8 mouse cellular contexts compared by ENCODE assay signal in genomic region chr11:101086323-101086674, GRCm38 (mm10). TPM values are rescaled to one million over a fixed set of nuclear protein-coding genes. Genes with fewer than 3 reads are reported as not detected.
DNase-seq lines count a peak whose midpoint lies in the region; ATAC-seq and TF ChIP-seq lines count a peak whose summit lies in the region.

No protein-coding gene starts in this region.

- no peak for DNase-seq in kidney, adult 11 months
- no peak for DNase-seq in embryonic facial prominence, embryonic 10.5 days (ENCODE audit: low spot score)
- DNase-seq in midbrain, postnatal 0 days (ENCODE audit: low spot score) = no peak
- DNase-seq in yolk sac, embryonic 10.5 days (ENCODE audit: low spot score) = no peak
- no peak for DNase-seq in ovary, adult 18-20 months (ENCODE audit: low spot score)

- H3K27me3 ChIP-seq in kidney, embryonic 14.5 days (ENCODE audit: control insufficient read depth, insufficient read depth, low read length) = peaks cover 2% of the 10 kb centered on the region; the same call in 1 of the 2 replicates
- H3K27me3 ChIP-seq in embryonic facial prominence, embryonic 10.5 days (replicated peaks; ENCODE audit: low read depth, poor library complexity, severe bottlenecking) = peaks cover 6% of the 10 kb centered on the region
- no peaks in the 10 kb centered on the region for H3K27me3 ChIP-seq in intestine, embryonic 15.5 days (replicated peaks)
- H3K27me3 ChIP-seq in midbrain, postnatal 0 days (ENCODE audit: insufficient read depth, low read length) = no peaks in the 10 kb centered on the region

- WGBS in kidney, embryonic 14.5 days = 83% methylated on average over 6 of the region's 6 CpGs
- WGBS in embryonic facial prominence, embryonic 10.5 days = 87% methylated on average over 6 of the region's 6 CpGs
- WGBS in intestine, embryonic 15.5 days = 79% methylated on average over 6 of the region's 6 CpGs
- WGBS in midbrain, postnatal 0 days = 84% methylated on average over 6 of the region's 6 CpGs

- no peak overlapping the region for H3K4me3 ChIP-seq in kidney, embryonic 14.5 days (ENCODE audit: low read length)
- H3K4me3 ChIP-seq in embryonic facial prominence, embryonic 10.5 days = peak overlapping the region; percentile 78
- peak overlapping the region; percentile 65; the same call in 1 of the 2 replicates for H3K4me3 ChIP-seq in intestine, embryonic 15.5 days (replicated peaks)
- H3K4me3 ChIP-seq in midbrain, postnatal 0 days (ENCODE audit: low read depth, low read length) = peak overlapping the region; percentile 81; the same call in 1 of the 2 replicates

- H3K4me1 ChIP-seq in kidney, embryonic 14.5 days (ENCODE audit: control insufficient read depth, insufficient read depth, low read length) = peaks cover 18% of the 10 kb centered on the region
- H3K4me1 ChIP-seq in embryonic facial prominence, embryonic 10.5 days = peaks cover 58% of the 10 kb centered on the region
- peaks cover 38% of the 10 kb centered on the region for H3K4me1 ChIP-seq in intestine, embryonic 15.5 days (replicated peaks)
- peaks cover 20% of the 10 kb centered on the region for H3K4me1 ChIP-seq in midbrain, postnatal 0 days (ENCODE audit: insufficient read depth, low read length)

- peak overlapping the region; percentile 94 for H3K4me2 ChIP-seq in kidney, embryonic 14.5 days (replicated peaks; ENCODE audit: low read depth, low read length)
- peak overlapping the region; percentile 82 for H3K4me2 ChIP-seq in intestine, embryonic 15.5 days (replicated peaks)
- peak overlapping the region; percentile 88 for H3K4me2 ChIP-seq in midbrain, postnatal 0 days (ENCODE audit: low read depth, low read length, poor library complexity, severe bottlenecking)

- ATAC-seq in kidney, embryonic 14.5 days (ENCODE audit: low FRiP score, low TSS enrichment) = no peak
- ATAC-seq in intestine, embryonic 15.5 days = no peak
- no peak for ATAC-seq in midbrain, postnatal 0 days (ENCODE audit: low FRiP score)
- ATAC-seq in erythroid progenitor cell, adult 5-6 weeks (replicated peaks; ENCODE audit: low FRiP score, poor library complexity, severe bottlenecking) = no peak

- TF ChIP-seq CTCF in midbrain, postnatal 0 days (IDR thresholded peaks at IDR 0.05) = no peak

- peak overlapping the region; percentile 84; the same call in 1 of the 2 replicates for H3K9ac ChIP-seq in kidney, embryonic 14.5 days (ENCODE audit: low read depth, low read length)
- peak overlapping the region; percentile 70 for H3K9ac ChIP-seq in intestine, embryonic 15.5 days
- peak overlapping the region; percentile 30; the same call in 1 of the 2 replicates for H3K9ac ChIP-seq in midbrain, postnatal 0 days (replicated peaks; ENCODE audit: low read length, poor library complexity, severe bottlenecking)

- peaks cover 33% of the 10 kb centered on the region for H3K36me3 ChIP-seq in kidney, embryonic 14.5 days (ENCODE audit: control insufficient read depth, insufficient read depth, low read length)
- H3K36me3 ChIP-seq in embryonic facial prominence, embryonic 10.5 days (replicated peaks) = peaks cover 50% of the 10 kb centered on the region
- H3K36me3 ChIP-seq in intestine, embryonic 15.5 days = peaks cover 21% of the 10 kb centered on the region
- H3K36me3 ChIP-seq in midbrain, postnatal 0 days (ENCODE audit: insufficient read depth, low read length) = peaks cover 33% of the 10 kb centered on the region

- H3K9me3 ChIP-seq in kidney, embryonic 14.5 days (ENCODE audit: control insufficient read depth, low read length) = no peaks in the 10 kb centered on the region
- no peaks in the 10 kb centered on the region for H3K9me3 ChIP-seq in embryonic facial prominence, embryonic 10.5 days
- H3K9me3 ChIP-seq in intestine, embryonic 15.5 days = no peaks in the 10 kb centered on the region
- no peaks in the 10 kb centered on the region for H3K9me3 ChIP-seq in midbrain, postnatal 0 days (ENCODE audit: low read length)

- peak overlapping the region; percentile 76; the same call in 1 of the 2 replicates for H3K27ac ChIP-seq in kidney, embryonic 14.5 days (ENCODE audit: low read depth, low read length)
- H3K27ac ChIP-seq in embryonic facial prominence, embryonic 10.5 days (replicated peaks) = peak overlapping the region; percentile 85; the same call in 1 of the 2 replicates
- peak overlapping the region; percentile 89 for H3K27ac ChIP-seq in intestine, embryonic 15.5 days
- peak overlapping the region; percentile 81 for H3K27ac ChIP-seq in midbrain, postnatal 0 days (ENCODE audit: low read depth, low read length)

RNA-seq across cellular contexts. Expression of gene Mlx, which starts 0.8 kb away (rescaled TPM):
- 39.7 and 48.7 TPM in 2 replicates for polyA plus RNA-seq in kidney, embryonic 14.5 days (2014; fragmentation: Nextera tagmentation; extraction: Ambion mirVana)
- polyA plus RNA-seq in embryonic facial prominence, embryonic 10.5 days (2016; fragmentation: Nextera tagmentation; extraction: Ambion mirVana) = 40.6 and 41.0 TPM in 2 replicates
- 65.0 and 65.4 TPM in 2 replicates for polyA plus RNA-seq in intestine, embryonic 15.5 days (2015; fragmentation: Nextera tagmentation; extraction: Ambion mirVana)
- total RNA-seq in midbrain, postnatal 0 days (2014; rRNA removed) = 60.7 and 61.3 TPM in 2 replicates
- 64.1 and 67.8 TPM in 2 replicates for polyA plus RNA-seq in midbrain, postnatal 0 days (2015; fragmentation: Nextera tagmentation; extraction: Ambion mirVana)
- total RNA-seq in erythroid progenitor cell, adult 5-6 weeks (2015; ENCODE audit: low replicate concordance) = 36.0 and 43.6 TPM in 2 replicates
- 16.8 and 26.4 TPM in 2 replicates for total RNA-seq in erythroid progenitor cell, adult 5-6 weeks (2017; ENCODE audit: low replicate concordance)

RNA-seq across cellular contexts. Expression of gene Coasy, which starts 3.9 kb away (rescaled TPM):
- polyA plus RNA-seq in kidney, embryonic 14.5 days (2014; fragmentation: Nextera tagmentation; extraction: Ambion mirVana) = 42.0 and 44.9 TPM in 2 replicates
- polyA plus RNA-seq in embryonic facial prominence, embryonic 10.5 days (2016; fragmentation: Nextera tagmentation; extraction: Ambion mirVana) = 48.7 and 51.1 TPM in 2 replicates
- polyA plus RNA-seq in intestine, embryonic 15.5 days (2015; fragmentation: Nextera tagmentation; extraction: Ambion mirVana) = 41.8 and 43.9 TPM in 2 replicates
- total RNA-seq in midbrain, postnatal 0 days (2014; rRNA removed) = 41.8 and 48.7 TPM in 2 replicates
- 31.5 and 34.1 TPM in 2 replicates for polyA plus RNA-seq in midbrain, postnatal 0 days (2015; fragmentation: Nextera tagmentation; extraction: Ambion mirVana)
- 2.5 and 3.8 TPM in 2 replicates for total RNA-seq in erythroid progenitor cell, adult 5-6 weeks (2015; ENCODE audit: low replicate concordance)
- total RNA-seq in erythroid progenitor cell, adult 5-6 weeks (2017; ENCODE audit: low replicate concordance) = 1.7 and 6.8 TPM in 2 replicates

RNA-seq across cellular contexts. Expression of gene Hsd17b1, which starts 8.1 kb away (rescaled TPM):
- polyA plus RNA-seq in kidney, embryonic 14.5 days (2014; fragmentation: Nextera tagmentation; extraction: Ambion mirVana) = 0.16 TPM in 1 of 2 replicates, not detected in the other
- 0.21 TPM in 1 of 2 replicates, not detected in the other for polyA plus RNA-seq in embryonic facial prominence, embryonic 10.5 days (2016; fragmentation: Nextera tagmentation; extraction: Ambion mirVana)
- not detected in 2 replicates for polyA plus RNA-seq in intestine, embryonic 15.5 days (2015; fragmentation: Nextera tagmentation; extraction: Ambion mirVana)
- 0.27 TPM in 1 of 2 replicates, not detected in the other for total RNA-seq in midbrain, postnatal 0 days (2014; rRNA removed)
- not detected in 2 replicates for polyA plus RNA-seq in midbrain, postnatal 0 days (2015; fragmentation: Nextera tagmentation; extraction: Ambion mirVana)
- 2.2 TPM in 1 of 2 replicates, not detected in the other for total RNA-seq in erythroid progenitor cell, adult 5-6 weeks (2015; ENCODE audit: low replicate concordance)
- total RNA-seq in erythroid progenitor cell, adult 5-6 weeks (2017; ENCODE audit: low replicate concordance) = 0.26 TPM in 1 of 2 replicates, not detected in the other

RNA-seq across cellular contexts. Expression of gene Psmc3ip, which starts 8.9 kb away (rescaled TPM):
- 52.0 and 61.8 TPM in 2 replicates for polyA plus RNA-seq in kidney, embryonic 14.5 days (2014; fragmentation: Nextera tagmentation; extraction: Ambion mirVana)
- polyA plus RNA-seq in embryonic facial prominence, embryonic 10.5 days (2016; fragmentation: Nextera tagmentation; extraction: Ambion mirVana) = 69.5 and 72.3 TPM in 2 replicates
- polyA plus RNA-seq in intestine, embryonic 15.5 days (2015; fragmentation: Nextera tagmentation; extraction: Ambion mirVana) = 22.6 and 23.4 TPM in 2 replicates
- 5.3 and 6.9 TPM in 2 replicates for total RNA-seq in midbrain, postnatal 0 days (2014; rRNA removed)
- 8.9 and 10.3 TPM in 2 replicates for polyA plus RNA-seq in midbrain, postnatal 0 days (2015; fragmentation: Nextera tagmentation; extraction: Ambion mirVana)
- 5.9 and 7.9 TPM in 2 replicates for total RNA-seq in erythroid progenitor cell, adult 5-6 weeks (2015; ENCODE audit: low replicate concordance)
- total RNA-seq in erythroid progenitor cell, adult 5-6 weeks (2017; ENCODE audit: low replicate concordance) = 13.2 and 29.0 TPM in 2 replicates

RNA-seq across cellular contexts. Expression of gene Naglu, which starts 16.5 kb away (rescaled TPM):
- 7.0 and 11.5 TPM in 2 replicates for polyA plus RNA-seq in kidney, embryonic 14.5 days (2014; fragmentation: Nextera tagmentation; extraction: Ambion mirVana)
- 7.4 and 8.9 TPM in 2 replicates for polyA plus RNA-seq in embryonic facial prominence, embryonic 10.5 days (2016; fragmentation: Nextera tagmentation; extraction: Ambion mirVana)
- 14.9 and 16.4 TPM in 2 replicates for polyA plus RNA-seq in intestine, embryonic 15.5 days (2015; fragmentation: Nextera tagmentation; extraction: Ambion mirVana)
- total RNA-seq in midbrain, postnatal 0 days (2014; rRNA removed) = 20.9 and 22.2 TPM in 2 replicates
- 16.0 and 16.6 TPM in 2 replicates for polyA plus RNA-seq in midbrain, postnatal 0 days (2015; fragmentation: Nextera tagmentation; extraction: Ambion mirVana)
- 2.2 and 3.8 TPM in 2 replicates for total RNA-seq in erythroid progenitor cell, adult 5-6 weeks (2015; ENCODE audit: low replicate concordance)
- 4.5 and 9.9 TPM in 2 replicates for total RNA-seq in erythroid progenitor cell, adult 5-6 weeks (2017; ENCODE audit: low replicate concordance)

Comparison
In these comparisons a context has a peak if more than half of its experiments do, and no peak if none do; other contexts are left out.
1. H3K9ac ChIP-seq: peak in every context shown above with its lines; median percentile 84 in kidney, embryonic 14.5 days; 70 in intestine, embryonic 15.5 days; 30 in midbrain, postnatal 0 days.